Mouse (Mus musculus) myocyte (in vitro differentiated cells): ENCODE measurements around the gene Bud23. TPM values are rescaled to one million over a fixed set of nuclear protein-coding genes. Genes with fewer than 3 reads are reported as not detected.

ENCODE experiments used
- H3K27me3 ChIP-seq: one replicate; pipeline ENCODE4 v1.6.1; 2011; ENCODE audit not compliant: control insufficient read depth, insufficient read depth, insufficient read length
- H3K36me3 ChIP-seq: one replicate; pipeline ENCODE4 v1.6.1; 2011; ENCODE audit not compliant: control insufficient read depth, insufficient read depth
- H3K4me2 ChIP-seq: one replicate; pipeline ENCODE4 v1.6.1; 2011; ENCODE audit warnings: low read depth, control low read depth
- H3K4me3 ChIP-seq: one replicate; pipeline ENCODE4 v1.5.1; 2011; ENCODE audit warnings: mild to moderate bottlenecking, control low read depth, moderate library complexity
- H3K79me2 ChIP-seq: one replicate; pipeline ENCODE4 v1.6.1; 2011; ENCODE audit not compliant: control insufficient read depth, insufficient read depth
- H3ac ChIP-seq: one replicate; pipeline ENCODE4 v1.6.1; 2011; ENCODE audit not compliant: control insufficient read depth, insufficient read length
- CEBPB ChIP-seq: IDR thresholded peaks from 2 replicates; pipeline ENCODE4 v1.6.1; 2011; ENCODE audit warnings: mild to moderate bottlenecking, moderate library complexity; ENCODE audit not compliant: poor library complexity, insufficient read depth, severe bottlenecking
- E2F4 ChIP-seq: IDR thresholded peaks from one replicate; pipeline ENCODE4 v1.6.1; 2011; ENCODE audit warnings: mild to moderate bottlenecking, control low read depth, moderate library complexity; ENCODE audit not compliant: insufficient read depth
- MAX ChIP-seq: IDR thresholded peaks from one replicate; pipeline ENCODE4 v1.6.1; 2011; ENCODE audit warnings: low read depth, mild to moderate bottlenecking, control low read depth
- MYOD1 ChIP-seq, 3 experiments: IDR thresholded peaks; one replicate each; pipeline ENCODE4 v1.6.1; 2011; ENCODE audit warnings: control low read depth in 2 of 3, low read depth in 2 of 3, mild to moderate bottlenecking in 2 of 3, moderate library complexity in 1 of 3; ENCODE audit not compliant: insufficient read length in 2 of 3, control insufficient read depth in 1 of 3
- MYOG ChIP-seq, 3 experiments: IDR thresholded peaks; one replicate each; pipeline ENCODE4 v1.6.1; 2011; ENCODE audit warnings: control low read depth in 2 of 3, low read depth in 2 of 3, mild to moderate bottlenecking in 2 of 3; ENCODE audit not compliant: insufficient read length in 2 of 3, control insufficient read depth in 1 of 3, insufficient read depth in 1 of 3
- POLR2A ChIP-seq: IDR thresholded peaks from one replicate; pipeline ENCODE4 v1.6.1; 2011; ENCODE audit warnings: low read depth, mild to moderate bottlenecking, control low read depth, moderate library complexity; ENCODE audit not compliant: insufficient read length
- POLR2AphosphoS2 ChIP-seq: IDR thresholded peaks from one replicate; pipeline ENCODE4 v1.6.1; 2011; ENCODE audit warnings: low read depth, control low read depth; ENCODE audit not compliant: insufficient read length
- REST ChIP-seq: IDR thresholded peaks from one replicate; pipeline ENCODE4 v1.6.1; 2011; ENCODE audit warnings: mild to moderate bottlenecking, control low read depth, moderate library complexity; ENCODE audit not compliant: insufficient read depth, insufficient read length
- SRF ChIP-seq: IDR thresholded peaks from one replicate; pipeline ENCODE4 v1.6.1; 2011; ENCODE audit warnings: low read depth; ENCODE audit not compliant: control insufficient read depth, insufficient read length
- TCF12 ChIP-seq: IDR thresholded peaks from one replicate; pipeline ENCODE4 v1.6.1; 2011; ENCODE audit warnings: mild to moderate bottlenecking, control low read depth; ENCODE audit not compliant: poor library complexity, insufficient read depth, severe bottlenecking
- TCF3 ChIP-seq: IDR thresholded peaks from one replicate; pipeline ENCODE4 v1.6.1; 2011; ENCODE audit warnings: low read depth, control low read depth; ENCODE audit not compliant: insufficient read length
- USF1 ChIP-seq: IDR thresholded peaks from one replicate; pipeline ENCODE4 v1.6.1; 2011; ENCODE audit warnings: low read depth, mild to moderate bottlenecking, control low read depth, moderate library complexity
- polyA plus RNA-seq: library from polyadenylated mRNA; unstranded; fragments of >200 nt; fragmentation: generic; extraction: Trizol; gene quantifications from one replicate; pipeline ENCODE4 v1.2.1, GENCODE M21; 2012; ENCODE audit warnings: missing spikeins

The Bud23 gene
- polyA plus RNA-seq, 1 experiment: 51.8 TPM

DNA sequence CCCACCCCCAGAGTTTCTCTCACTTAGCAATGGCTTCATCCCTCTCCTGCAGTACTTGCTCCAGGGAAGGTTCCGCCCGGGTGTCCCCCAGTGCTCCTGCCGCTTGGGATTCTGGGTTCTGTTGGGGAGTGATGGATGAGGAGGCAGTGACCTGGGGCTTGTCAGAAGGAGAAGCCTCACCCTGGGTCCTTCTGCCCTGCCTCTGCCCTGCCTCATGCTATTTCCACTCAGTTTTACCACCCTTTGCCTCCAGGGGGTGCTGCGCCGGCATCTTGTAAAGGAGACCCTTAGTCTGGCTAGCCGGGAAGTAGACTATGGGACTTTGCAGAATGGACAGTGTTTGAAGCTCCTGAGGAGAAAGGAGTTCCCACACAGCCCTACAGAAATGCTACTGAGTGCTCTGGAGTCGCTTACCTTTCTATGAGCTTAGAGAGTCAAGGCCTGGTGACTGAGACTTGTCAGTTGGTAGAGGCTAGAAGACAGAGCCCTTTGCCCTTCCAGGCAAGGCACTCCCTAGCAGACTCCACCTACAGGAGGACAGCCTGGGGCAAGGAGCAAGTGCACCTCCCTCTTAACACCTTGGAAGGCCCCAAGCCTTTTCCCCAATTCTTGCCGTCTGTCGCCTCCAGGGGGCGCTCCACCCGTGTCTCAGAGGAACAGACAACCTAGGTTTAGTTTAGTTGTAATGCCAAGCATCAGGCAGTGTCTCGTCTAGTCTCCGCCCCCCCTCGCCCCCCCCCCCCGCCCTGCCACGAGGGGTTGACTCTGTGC lies 51.9 kb downstream of the Bud23 start:
- H3K4me2 ChIP-seq: no peak overlapping the region
- no peak overlapping the region for H3K4me3 ChIP-seq
- TF ChIP-seq POLR2A (no peak), MYOD1 (IDR thresholded peaks at IDR 0.05; ENCODE audit: control insufficient read depth in 1 of 3, insufficient read length in 2 of 3, low read depth in 2 of 3) (no peak), CEBPB (no peak), TCF3 (no peak), MAX (no peak), USF1 (no peak), POLR2AphosphoS2 (no peak), TCF12 (no peak), MYOG (IDR thresholded peaks at IDR 0.05; ENCODE audit: control insufficient read depth in 1 of 3, insufficient read depth in 1 of 3, insufficient read length in 2 of 3, low read depth in 2 of 3) (no peak), REST (no peak), E2F4 (no peak), SRF (no peak)
- no peaks in the 10 kb centered on the region for H3K36me3 ChIP-seq
- no peaks in the 10 kb centered on the region for H3K27me3 ChIP-seq
- no peaks in the 10 kb centered on the region for H3K79me2 ChIP-seq
- H3ac ChIP-seq: no peak overlapping the region

DNA sequence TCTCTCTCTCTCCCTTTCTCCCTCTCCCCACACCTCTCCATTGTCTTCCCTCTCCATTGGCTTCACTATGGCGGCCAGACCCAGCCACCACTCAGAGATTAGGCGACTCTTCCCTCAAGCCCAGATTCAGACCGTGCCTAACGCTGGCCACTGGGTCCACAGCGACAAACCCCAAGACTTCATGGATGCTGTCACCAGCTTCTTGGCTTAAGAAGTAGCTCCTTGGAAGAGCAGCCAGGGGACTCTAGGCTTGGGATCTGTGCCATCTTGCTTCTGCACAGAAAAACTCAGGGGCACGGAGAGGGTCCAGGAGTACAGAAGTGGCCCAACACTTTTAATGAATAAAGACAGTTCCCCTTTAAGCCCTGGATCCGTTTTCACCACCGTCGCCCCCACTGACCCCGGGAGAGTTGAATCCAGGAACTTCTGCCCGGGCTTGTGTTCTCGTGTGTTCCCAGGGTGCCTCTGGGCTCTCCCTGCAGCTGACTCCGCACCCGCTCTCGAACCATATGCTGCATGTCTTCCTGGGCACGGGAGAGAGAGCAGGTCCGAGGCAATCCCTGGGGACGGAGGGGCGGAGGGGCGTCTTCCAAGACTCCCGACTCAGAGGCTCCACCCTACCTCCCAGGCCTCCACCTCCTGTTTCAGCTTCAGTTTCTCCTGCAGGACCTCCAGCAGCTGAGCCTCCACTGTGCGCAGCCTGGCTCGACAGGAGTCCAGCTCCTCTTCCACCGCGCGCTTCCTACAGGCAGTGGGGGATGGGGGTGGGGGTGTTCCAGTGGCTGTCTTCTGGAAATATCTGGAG lies 52.7 kb downstream of the Bud23 start:
- no peaks in the 10 kb centered on the region for H3K27me3 ChIP-seq
- H3K4me3 ChIP-seq: no peak overlapping the region
- no peak overlapping the region for H3ac ChIP-seq
- H3K4me2 ChIP-seq: no peak overlapping the region
- H3K79me2 ChIP-seq: no peaks in the 10 kb centered on the region
- TF ChIP-seq POLR2A (no peak), E2F4 (no peak), TCF3 (no peak), MYOG (IDR thresholded peaks at IDR 0.05; ENCODE audit: control insufficient read depth in 1 of 3, insufficient read depth in 1 of 3, insufficient read length in 2 of 3, low read depth in 2 of 3) (no peak), CEBPB (no peak), MAX (no peak), POLR2AphosphoS2 (no peak), REST (no peak), MYOD1 (IDR thresholded peaks at IDR 0.05; ENCODE audit: control insufficient read depth in 1 of 3, insufficient read length in 2 of 3, low read depth in 2 of 3) (no peak), USF1 (no peak)
- H3K36me3 ChIP-seq: no peaks in the 10 kb centered on the region

DNA sequence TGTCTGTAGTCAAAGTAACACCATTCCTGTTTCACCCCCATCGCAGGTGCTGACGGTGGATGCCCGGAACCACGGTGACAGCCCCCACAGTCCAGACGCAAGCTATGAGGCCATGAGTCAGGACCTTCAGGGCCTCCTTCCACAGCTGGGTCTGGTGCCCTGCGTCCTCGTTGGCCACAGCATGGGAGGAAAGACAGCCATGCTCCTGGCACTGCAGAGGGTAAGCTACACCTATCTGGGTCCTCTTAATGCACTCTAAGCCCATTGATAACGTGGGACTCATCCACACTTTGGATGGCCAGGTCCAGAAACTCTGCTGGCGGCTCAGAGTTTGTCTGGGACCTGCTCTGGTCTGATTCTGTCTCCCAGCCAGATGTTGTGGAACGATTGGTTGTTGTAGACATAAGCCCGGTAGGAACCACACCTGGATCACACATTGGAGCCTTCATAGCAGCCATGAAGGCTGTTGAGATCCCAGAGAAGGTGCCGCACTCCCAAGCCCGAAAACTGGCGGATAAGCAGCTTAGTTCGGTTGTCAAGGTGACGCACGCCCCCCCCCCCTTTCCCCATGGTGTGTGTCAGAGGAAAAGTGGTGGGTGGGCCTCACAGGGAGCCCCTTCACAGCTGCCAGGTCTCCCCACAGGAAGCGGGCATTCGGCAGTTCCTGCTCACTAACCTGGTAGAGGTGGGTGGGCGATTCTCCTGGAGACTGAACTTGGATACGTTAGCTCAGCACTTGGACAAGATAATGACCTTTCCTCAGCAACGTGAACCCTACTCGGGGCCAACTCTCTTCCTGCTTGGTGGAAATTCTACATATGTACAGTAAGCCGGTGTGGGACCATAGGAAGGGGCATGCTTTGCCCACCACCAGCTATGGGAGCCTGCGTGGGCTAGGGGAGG lies 53.7 kb downstream of the Bud23 start:
- no peak overlapping the region for H3ac ChIP-seq
- no peak overlapping the region for H3K4me2 ChIP-seq
- peak overlapping the region; percentile 69 for H3K4me3 ChIP-seq
- H3K27me3 ChIP-seq: no peaks in the 10 kb centered on the region
- no peaks in the 10 kb centered on the region for H3K36me3 ChIP-seq
- no peaks in the 10 kb centered on the region for H3K79me2 ChIP-seq
- TF ChIP-seq POLR2AphosphoS2 (no peak), TCF3 (no peak), REST (no peak), USF1 (no peak), SRF (no peak), MYOD1 (IDR thresholded peaks at IDR 0.05; ENCODE audit: control insufficient read depth in 1 of 3, insufficient read length in 2 of 3, low read depth in 2 of 3) (no peak), CEBPB (no peak), MAX (no peak), TCF12 (no peak), POLR2A (no peak), MYOG (IDR thresholded peaks at IDR 0.05; ENCODE audit: control insufficient read depth in 1 of 3, insufficient read depth in 1 of 3, insufficient read length in 2 of 3, low read depth in 2 of 3) (no peak), E2F4 (no peak)

DNA sequence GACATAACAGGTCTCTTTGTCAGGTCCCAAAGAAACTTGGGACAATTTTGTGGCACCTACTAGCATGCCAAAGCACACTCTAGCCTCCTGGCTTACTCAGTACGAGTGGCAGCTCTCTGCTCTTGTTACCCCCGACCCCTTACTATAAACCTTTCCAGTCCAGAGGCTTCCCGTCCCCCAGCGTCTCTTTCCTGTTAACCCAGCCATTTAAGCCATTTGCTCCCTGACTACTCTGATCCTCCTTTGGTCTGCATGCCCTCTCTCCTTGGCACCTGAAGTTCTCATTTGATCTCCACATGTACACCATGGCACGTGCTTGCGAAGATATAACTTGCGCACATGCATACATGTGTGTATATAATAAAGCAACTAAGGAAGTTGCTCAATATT lies 54.4 kb downstream of the Bud23 start:
- TF ChIP-seq USF1 (no peak), MYOD1 (IDR thresholded peaks at IDR 0.05; ENCODE audit: control insufficient read depth in 1 of 3, insufficient read length in 2 of 3, low read depth in 2 of 3) (no peak), E2F4 (no peak), POLR2A (no peak), POLR2AphosphoS2 (no peak), CEBPB (no peak), TCF3 (no peak), TCF12 (no peak), MAX (no peak), REST (no peak), MYOG (IDR thresholded peaks at IDR 0.05; ENCODE audit: control insufficient read depth in 1 of 3, insufficient read depth in 1 of 3, insufficient read length in 2 of 3, low read depth in 2 of 3) (no peak), SRF (no peak)
- H3K79me2 ChIP-seq: no peaks in the 10 kb centered on the region
- H3ac ChIP-seq: peak overlapping the region; percentile 34

More for the DNA sequence above, 54.4 kb downstream of the Bud23 start:
- Histone ChIP-seq H3K27me3 (no peaks in the 10 kb centered on the region), H3K4me3 (peak overlapping the region; percentile 69), H3K36me3 (no peaks in the 10 kb centered on the region), H3K4me2 (peak overlapping the region; percentile 99)
